Mouse (Mus musculus) erythroblast, embryonic 14.5 days (primary cell): ENCODE results near the gene Sgk2.
"Not testable (repeated sequence)": the region's sequence is repeated elsewhere in the genome, so short reads cannot be mapped to it uniquely, and the experiment has no call there.

Source experiments
- GATA1 ChIP-seq: IDR thresholded peaks from 2 replicates; pipeline ENCODE4 v1.6.1; 2012; ENCODE audit warnings: low read length, inconsistent platforms, mixed read lengths
- TAL1 ChIP-seq: IDR thresholded peaks from 3 replicates; pipeline ENCODE4 v1.6.1; 2012; ENCODE audit warnings: low read length, inconsistent platforms, mixed read lengths

GRCm38 (mm10) chr2:163058981-163059380, 71.9 kb downstream of the Sgk2 start:
- TF ChIP-seq GATA1, TAL1: not testable (repeated sequence)
